ENCODE assay signal across 12 mouse cellular contexts in genomic region chr15:96744882-96745296, GRCm38 (mm10). TPM values are rescaled to one million over a fixed set of nuclear protein-coding genes. Genes with fewer than 3 reads are reported as not detected.
A peak's percentile ranks its signal among the peaks of the same experiment; 100 is the strongest.
DNase-seq lines count a peak whose midpoint lies in the region; ATAC-seq lines count a peak whose summit lies in the region.
"Had no signal": no experiment of that assay in that cellular context is flagged by ENCODE, and none has a peak within 500 bp of the region (broad histone marks: within the 10 kb centered on the region; RNA-seq: fewer than 3 reads in every experiment).

No protein-coding gene starts in this region.

- DNase-seq in heart, postnatal 10 days = no peak
- no peak for DNase-seq in lung, postnatal 10 days
- peak; percentile 60 for DNase-seq in induced T-regulatory cell, adult 2 months (ENCODE audit: low read depth)
- peak; percentile 72 to 77 for DNase-seq in spleen, postnatal 36 days (ENCODE audit: low spot score in 2 of 2)
- DNase-seq in embryonic facial prominence, embryonic 10.5 days (ENCODE audit: low spot score) = no peak
- DNase-seq in testis, postnatal 10 days (ENCODE audit: low spot score) = no peak
- DNase-seq: cerebellum, postnatal 10 days; right cerebral cortex, postnatal 25 days had no signal

- WGBS in heart, embryonic 11.5 days (ENCODE audit: insufficient replicate concordance) = 87% methylated on average over 5 of the region's 5 CpGs
- WGBS in lung, embryonic 16.5 days = 88% methylated on average over 5 of the region's 5 CpGs
- 91% methylated on average over 5 of the region's 5 CpGs for WGBS in embryonic facial prominence, embryonic 10.5 days

- ATAC-seq in heart, embryonic 11.5 days (replicated peaks; ENCODE audit: insufficient number of reproducible peaks, low FRiP score, low TSS enrichment) = no peak
- ATAC-seq in lung, embryonic 16.5 days (ENCODE audit: low read depth) = no peak

- no peak overlapping the region for H3K4me3 ChIP-seq in heart, embryonic 11.5 days (ENCODE audit: low read depth, low read length)
- H3K4me3 ChIP-seq in lung, embryonic 16.5 days (ENCODE audit: low read length) = no peak overlapping the region
- no peak overlapping the region for H3K4me3 ChIP-seq in embryonic facial prominence, embryonic 10.5 days
- H3K4me3 ChIP-seq: embryonic facial prominence, embryonic 15.5 days; hindbrain, embryonic 13.5 days had no signal

- no peaks in the 10 kb centered on the region for H3K36me3 ChIP-seq in heart, embryonic 11.5 days (ENCODE audit: control insufficient read depth, insufficient read depth, low read length)
- no peaks in the 10 kb centered on the region for H3K36me3 ChIP-seq in lung, embryonic 16.5 days (ENCODE audit: control insufficient read depth, insufficient read depth, low read length)
- H3K36me3 ChIP-seq in embryonic facial prominence, embryonic 10.5 days (replicated peaks) = no peaks in the 10 kb centered on the region
- H3K36me3 ChIP-seq: embryonic facial prominence, embryonic 15.5 days; hindbrain, embryonic 13.5 days had no signal

- no peaks in the 10 kb centered on the region for H3K9me3 ChIP-seq in heart, embryonic 11.5 days (replicated peaks; ENCODE audit: control insufficient read depth, low read length)
- H3K9me3 ChIP-seq in lung, embryonic 16.5 days (ENCODE audit: control insufficient read depth, low read length) = peaks cover 4% of the 10 kb centered on the region; the same call in 1 of the 2 replicates
- no peaks in the 10 kb centered on the region for H3K9me3 ChIP-seq in embryonic facial prominence, embryonic 10.5 days
- H3K9me3 ChIP-seq: embryonic facial prominence, embryonic 15.5 days; hindbrain, embryonic 13.5 days had no signal

- no peak overlapping the region for H3K9ac ChIP-seq in heart, embryonic 11.5 days (ENCODE audit: low read depth, low read length)
- H3K9ac ChIP-seq in lung, embryonic 16.5 days (ENCODE audit: low read length) = no peak overlapping the region
- H3K9ac ChIP-seq: embryonic facial prominence, embryonic 15.5 days; hindbrain, embryonic 13.5 days had no signal

- no peaks in the 10 kb centered on the region for H3K27me3 ChIP-seq in heart, embryonic 11.5 days (ENCODE audit: control insufficient read depth, insufficient read depth, low read length)
- H3K27me3 ChIP-seq in lung, embryonic 16.5 days (ENCODE audit: control insufficient read depth, insufficient read depth, low read depth, low read length) = no peaks in the 10 kb centered on the region
- no peaks in the 10 kb centered on the region for H3K27me3 ChIP-seq in embryonic facial prominence, embryonic 10.5 days (replicated peaks; ENCODE audit: low read depth, poor library complexity, severe bottlenecking)
- H3K27me3 ChIP-seq: embryonic facial prominence, embryonic 15.5 days; hindbrain, embryonic 13.5 days had no signal

- peaks cover 23% of the 10 kb centered on the region for H3K4me1 ChIP-seq in heart, embryonic 11.5 days (ENCODE audit: control insufficient read depth, insufficient read depth, low read length)
- H3K4me1 ChIP-seq in lung, embryonic 16.5 days (replicated peaks; ENCODE audit: control insufficient read depth, insufficient read depth, low read length) = peaks cover 16% of the 10 kb centered on the region
- H3K4me1 ChIP-seq in embryonic facial prominence, embryonic 10.5 days = peaks cover 8% of the 10 kb centered on the region
- H3K4me1 ChIP-seq: embryonic facial prominence, embryonic 15.5 days; hindbrain, embryonic 13.5 days had no signal

- no peak overlapping the region; the same call in 1 of the 2 replicates for H3K4me2 ChIP-seq in heart, embryonic 11.5 days
- H3K4me2 ChIP-seq in lung, embryonic 16.5 days (ENCODE audit: low read depth, low read length) = no peak overlapping the region
- H3K4me2 ChIP-seq: embryonic facial prominence, embryonic 15.5 days; hindbrain, embryonic 13.5 days had no signal

- intact Hi-C loops in heart, postnatal 10 days (cut with DNase I) = no loop called here

- peak overlapping the region; percentile 91 for H3K27ac ChIP-seq in heart, embryonic 11.5 days (ENCODE audit: low read depth, low read length)
- peak overlapping the region; percentile 65 for H3K27ac ChIP-seq in lung, embryonic 16.5 days (ENCODE audit: low read length)
- no peak overlapping the region for H3K27ac ChIP-seq in embryonic facial prominence, embryonic 10.5 days (replicated peaks)
- H3K27ac ChIP-seq: embryonic facial prominence, embryonic 15.5 days; hindbrain, embryonic 13.5 days had no signal

RNA-seq across cellular contexts. Expression of gene Slc38a2, which starts 45.4 kb away (rescaled TPM):
- polyA plus RNA-seq in heart, embryonic 11.5 days (2014; fragmentation: Nextera tagmentation; extraction: Ambion mirVana) = 139 and 157 TPM in 2 replicates
- total RNA-seq in heart, postnatal 10 days (2021) = 100 to 1,000 TPM; 312 to 340 TPM
- 143 and 155 TPM in 2 replicates for polyA plus RNA-seq in lung, embryonic 16.5 days (2015; fragmentation: Nextera tagmentation; extraction: Ambion mirVana)
- 179 TPM in 2 replicates for polyA plus RNA-seq in embryonic facial prominence, embryonic 10.5 days (2016; fragmentation: Nextera tagmentation; extraction: Ambion mirVana)

Comparison
In these comparisons a context has a peak if more than half of its experiments do, and no peak if none do; other contexts are left out.
1. DNase-seq: peak in induced T-regulatory cell, adult 2 months (single experiment) and spleen, postnatal 36 days (2 of 2); none in heart, postnatal 10 days (0 of 2), lung, postnatal 10 days (single experiment), embryonic facial prominence, embryonic 10.5 days (single experiment) and testis, postnatal 10 days (single experiment).